Mouse (Mus musculus): ENCODE measurements at regions not wholly inside any gene's neighbourhood (a gene's known extent, or its start where the extent isn't known, plus 50 kb on each side); places are given as distances from the start of the nearest gene placed in this dataset.

DNA sequence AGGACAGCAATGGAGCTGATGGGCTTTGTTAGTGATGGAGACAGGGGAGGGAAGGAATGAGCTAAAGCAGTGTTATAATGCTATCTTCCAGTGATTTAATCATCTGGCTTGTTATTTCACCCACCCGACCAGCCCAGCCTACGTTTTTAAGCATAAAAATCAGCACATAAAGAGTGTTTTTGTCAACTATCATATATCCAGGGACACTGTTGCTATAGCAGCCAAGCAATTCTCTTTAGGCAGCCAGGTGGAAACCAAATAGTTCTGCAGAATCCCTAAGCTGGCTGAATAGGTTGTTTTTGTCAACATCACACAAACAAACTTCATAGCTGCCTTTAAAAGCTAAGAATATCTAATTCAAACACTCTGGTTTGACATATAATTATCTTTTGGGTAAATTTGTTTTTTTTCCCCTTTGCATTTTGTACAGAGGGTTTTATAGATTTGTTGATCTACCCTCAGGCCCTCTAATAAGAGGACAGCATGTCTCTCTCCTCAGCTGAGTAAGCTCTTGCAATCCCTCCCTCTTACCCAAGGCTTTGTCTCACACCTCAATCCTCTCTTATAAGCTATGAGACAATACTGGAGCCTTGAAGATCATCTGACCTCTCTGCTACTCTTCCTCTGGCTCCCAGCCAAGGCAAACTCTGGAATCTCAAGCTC lies 104.7 kb upstream of the Camk2d start:
- no peak for DNase-seq (ENCODE audit: low spot score in 2 of 2)
- intact Hi-C loops (cut with DNase I) = no loop called here

DNA sequence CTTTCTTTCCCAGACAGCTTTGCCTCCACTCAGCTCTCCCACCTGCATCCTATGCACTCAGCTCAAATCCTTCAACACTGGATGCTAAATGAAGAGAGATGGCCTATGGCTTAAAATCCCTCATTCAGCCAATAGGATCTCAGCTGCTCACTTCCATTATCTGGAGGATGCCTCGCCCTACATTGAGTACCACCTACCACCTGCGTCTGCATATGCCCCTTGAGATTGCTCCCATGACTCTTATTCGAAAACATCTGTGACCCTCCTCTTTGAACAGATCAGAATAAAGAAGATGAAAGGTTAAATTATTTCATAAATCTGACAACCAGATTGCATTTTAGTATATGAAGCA lies 104.2 kb upstream of the Camk2d start:
- intact Hi-C loops (cut with DNase I) = no loop called here
- DNase-seq (ENCODE audit: low spot score in 2 of 2) = no peak

DNA sequence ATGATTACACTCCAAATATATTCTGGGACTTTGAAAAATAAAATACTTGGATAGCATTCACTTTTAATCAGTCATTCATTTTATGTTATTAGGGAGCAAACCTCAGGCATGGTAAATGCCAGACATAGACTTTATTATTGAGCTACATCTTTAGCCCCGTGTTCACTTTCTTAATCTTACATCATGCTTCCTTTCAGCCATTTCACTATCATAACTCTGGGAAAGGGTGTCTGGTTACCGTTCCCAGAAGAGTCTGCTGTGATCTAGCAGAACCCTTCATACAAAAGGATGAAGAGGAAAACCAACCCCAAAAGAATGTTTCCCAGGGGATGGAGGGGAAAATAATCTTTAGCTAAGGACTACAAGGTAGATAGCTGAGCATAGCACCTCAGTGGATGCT lies 97.3 kb upstream of the Camk2d start:
- DNase-seq (ENCODE audit: low spot score in 2 of 2) = no peak
- intact Hi-C loops (cut with DNase I) = no loop called here

DNA sequence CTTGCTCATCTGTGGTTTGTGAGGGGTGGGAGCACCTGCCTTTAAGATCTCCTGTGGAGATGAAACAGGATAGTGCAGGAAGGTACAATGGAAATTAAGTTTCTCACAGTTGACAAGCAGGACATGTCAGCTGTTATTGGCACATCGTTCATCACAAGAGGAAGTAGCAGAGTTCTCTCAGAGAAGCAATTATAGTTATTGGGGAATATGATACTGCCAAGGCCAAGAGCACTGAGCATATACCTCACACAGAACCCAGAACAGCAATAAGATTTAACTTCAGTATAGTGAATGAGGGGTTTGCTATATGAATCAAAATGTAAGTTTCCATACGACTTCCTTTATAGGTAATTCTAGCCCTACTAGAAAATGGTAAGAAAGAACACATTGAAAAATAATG lies 95.9 kb upstream of the Camk2d start:
- DNase-seq (ENCODE audit: low spot score in 2 of 2) = no peak
- intact Hi-C loops (cut with DNase I) = no loop called here

DNA sequence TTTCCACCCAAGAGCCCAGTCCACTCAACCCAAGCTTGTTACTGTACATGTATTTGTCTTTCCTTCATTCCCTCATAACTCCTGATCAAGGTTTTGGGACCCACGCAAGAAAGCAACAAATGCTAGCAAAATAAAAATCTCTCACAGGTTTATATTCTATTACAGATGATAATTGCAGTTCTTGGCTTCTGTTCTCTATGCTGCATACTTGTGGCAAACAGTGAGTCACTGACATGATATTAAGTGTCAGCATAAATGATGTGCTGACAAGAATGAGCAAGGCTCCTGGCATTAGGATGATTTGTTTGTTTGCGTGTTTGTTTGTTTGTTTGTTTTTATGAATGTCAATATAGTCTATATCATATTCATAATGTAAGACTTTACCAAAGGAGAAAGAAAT lies 94.3 kb upstream of the Camk2d start:
- intact Hi-C loops (cut with DNase I) = no loop called here
- DNase-seq (ENCODE audit: low spot score in 2 of 2) = no peak

DNA sequence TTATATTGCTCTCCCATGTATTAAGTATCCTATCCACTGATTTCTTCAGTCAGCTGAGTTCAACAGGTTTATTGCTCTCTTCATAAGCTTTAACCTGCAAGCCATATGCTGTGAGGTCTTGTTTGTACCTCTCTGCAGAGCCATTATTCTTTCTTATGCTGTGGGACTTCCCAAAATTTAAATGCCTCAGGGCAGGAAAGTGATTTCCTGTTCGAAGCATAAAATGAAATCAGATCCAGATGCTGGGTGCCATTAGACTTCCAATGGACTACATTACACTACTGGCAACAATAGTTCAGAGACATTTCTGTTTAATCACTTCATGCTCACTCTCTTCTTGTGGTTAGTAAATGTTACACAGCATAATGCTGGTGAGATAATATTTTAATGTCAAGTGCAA lies 90.4 kb upstream of the Camk2d start:
- intact Hi-C loops (cut with DNase I) = no loop called here

DNA sequence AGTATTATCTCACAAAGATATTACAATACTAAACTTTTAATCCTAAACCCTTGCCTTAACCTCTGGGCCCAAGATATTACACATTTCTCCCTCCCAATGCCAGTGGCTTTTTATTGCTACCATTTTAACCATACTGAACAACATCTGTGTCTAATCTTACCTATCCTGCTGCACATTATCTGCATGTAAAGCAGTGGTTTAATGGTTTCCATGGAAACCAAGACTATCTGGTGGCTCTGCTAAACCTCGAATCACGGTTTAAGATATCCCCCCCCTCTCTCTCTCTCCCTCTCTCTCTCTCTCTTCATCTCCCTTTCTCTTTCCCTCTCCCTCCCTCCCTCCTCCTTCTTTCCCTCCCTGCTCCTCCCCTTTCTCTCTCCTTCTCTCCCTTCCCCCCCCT lies 81.3 kb upstream of the Camk2d start:
- no peak for DNase-seq (ENCODE audit: low spot score in 2 of 2)
- intact Hi-C loops (cut with DNase I) = no loop called here

More for the DNA sequence above, 90.4 kb upstream of the Camk2d start:
- no peak for DNase-seq (ENCODE audit: low spot score in 2 of 2)

DNA sequence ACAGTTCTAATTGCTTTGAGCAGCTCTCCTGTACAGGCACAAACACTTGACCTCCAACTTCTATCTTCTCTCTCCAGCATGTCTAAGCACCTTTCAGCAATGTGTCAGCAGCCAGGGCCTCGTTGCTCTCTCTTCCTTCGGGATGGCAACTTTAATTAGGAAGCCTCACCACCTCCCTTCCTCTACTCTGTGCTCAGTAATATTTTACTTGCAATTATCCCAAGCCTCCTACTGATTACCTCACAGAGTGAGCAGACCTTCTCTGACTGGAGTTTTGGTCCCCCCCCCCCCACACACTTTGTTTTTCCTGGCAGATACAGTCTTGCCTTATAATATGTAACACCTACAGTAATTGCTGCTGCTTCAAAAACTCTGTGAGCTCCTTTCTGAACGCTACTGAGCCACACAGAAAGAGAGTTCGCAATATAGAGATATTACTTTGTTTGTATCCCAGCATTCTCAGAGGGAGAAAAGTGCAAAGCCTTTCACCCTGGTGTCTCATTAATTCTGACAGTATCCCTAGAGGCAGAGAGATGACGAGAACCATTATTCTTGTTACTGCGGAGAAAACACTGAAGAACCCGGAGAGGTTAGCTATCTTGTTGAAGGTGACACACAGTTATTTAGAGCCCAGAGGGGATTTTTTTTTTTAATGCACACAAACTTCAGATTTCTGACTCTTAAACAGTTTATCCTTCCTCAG lies 61.8 kb upstream of the Camk2d start:
- intact Hi-C loops (cut with DNase I) = no loop called here
- no peak for DNase-seq (ENCODE audit: low spot score in 2 of 2)

DNA sequence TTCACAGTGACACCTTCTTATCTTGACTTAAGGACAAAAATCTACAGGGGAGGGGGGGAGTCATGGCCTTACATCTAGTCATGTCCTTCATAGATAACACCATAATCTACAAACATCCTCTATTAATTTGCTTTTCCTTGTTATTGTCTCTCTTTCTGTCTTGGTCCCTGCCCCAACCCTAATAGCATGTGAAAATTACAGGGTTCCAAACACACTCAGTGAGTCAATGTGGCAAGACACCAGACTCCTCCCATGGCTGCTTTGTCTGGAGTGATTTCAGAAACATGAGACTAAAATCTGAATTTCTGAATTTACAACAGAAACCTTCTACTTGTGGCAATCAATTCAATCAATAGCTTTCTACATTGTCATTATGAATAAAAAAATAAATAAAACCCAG lies 60.8 kb upstream of the Camk2d start:
- intact Hi-C loops (cut with DNase I) = no loop called here
- no peak for DNase-seq (ENCODE audit: low spot score in 2 of 2)

DNA sequence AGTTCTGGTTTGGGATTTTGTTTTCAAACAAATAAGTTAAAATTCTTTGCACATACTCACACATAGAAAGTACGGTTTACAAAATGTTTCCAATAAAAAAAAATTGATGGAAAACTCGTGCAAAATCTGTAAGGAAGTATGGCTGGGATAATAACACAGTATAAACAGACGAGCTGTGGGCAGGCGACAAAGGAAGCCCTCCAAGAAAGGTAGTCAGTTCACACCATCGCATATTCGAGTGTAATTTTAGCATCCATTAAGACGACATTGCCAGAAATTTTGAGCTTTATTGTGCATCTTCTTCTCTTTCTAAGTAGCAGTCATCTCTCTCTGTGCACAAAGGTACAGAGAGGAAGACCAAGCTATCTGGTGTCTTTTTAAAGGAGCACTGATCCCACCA lies 57.6 kb upstream of the Camk2d start:
- DNase-seq (ENCODE audit: low spot score in 2 of 2) = no peak
- intact Hi-C loops (cut with DNase I) = no loop called here

DNA sequence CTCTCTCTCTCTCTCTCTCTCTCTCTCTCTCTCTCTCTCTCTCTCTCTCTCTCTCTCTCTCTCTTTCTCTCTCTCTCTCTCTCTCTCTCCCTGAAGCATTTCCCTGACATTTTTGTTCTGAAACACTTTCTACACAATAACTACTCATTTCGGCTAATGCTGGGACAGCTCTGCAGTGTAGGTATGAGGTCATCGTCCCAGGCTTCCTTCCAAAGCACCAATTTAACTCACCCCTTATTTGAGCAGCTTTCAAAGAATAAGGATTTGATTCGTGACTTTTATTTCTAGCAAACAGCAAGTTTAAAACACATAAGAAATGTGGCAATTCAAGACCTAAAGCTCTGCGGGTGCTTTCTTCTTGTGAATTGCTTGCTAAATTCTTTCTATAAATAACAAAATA lies 55.0 kb upstream of the Camk2d start:
- intact Hi-C loops (cut with DNase I) = no loop called here
- peak in 1 of 2 experiments; percentile 35 for DNase-seq (ENCODE audit: low spot score in 2 of 2)
